Mouse (Mus musculus) megakaryocyte, adult 5-6 weeks (primary cell): ENCODE data around the gene Gm10799. TPM values are rescaled to one million over a fixed set of nuclear protein-coding genes. Genes with fewer than 3 reads are reported as not detected.
"Not testable (repeated sequence)": the region's sequence is repeated elsewhere in the genome, so short reads cannot be mapped to it uniquely, and the experiment has no call there.

Experiments used
- ATAC-seq: 2 replicates; pipeline ENCODE4 v1.8.0; 2016; ENCODE audit warnings: mild to moderate bottlenecking, inconsistent platforms; ENCODE audit not compliant: poor library complexity, severe bottlenecking
- total RNA-seq, 2 experiments: library from RNA; stranded (forward) in 1 of 2; stranded (reverse) in 1 of 2; fragments of 153-499, 151-499 nt in 1 of 2; fragments of 221-1000, 200-1000 nt in 1 of 2; gene quantifications; 2 replicates each; pipeline versions ENCODE4 v1.2.3 to v1.2.4; 2015 to 2017

Gm10799 gene
- total RNA-seq (2015) (not detected in 2 replicates), total RNA-seq (2017) (not detected in 2 replicates)

- not testable (repeated sequence) for ATAC-seq
Observed at GRCm38 (mm10) chr2:104068450-104068849, at the start of gene Gm10799. TSS of gene Gm10799 (minus strand) at chr2:104068550.

- ATAC-seq: not testable (repeated sequence)
Observed at GRCm38 (mm10) chr2:104117173-104117572, 48.8 kb upstream of the Gm10799 start.

GRCm38 (mm10) chr2:104114898-104115297 lies 46.5 kb upstream of the Gm10799 start:
- no peak for ATAC-seq

GRCm38 (mm10) chr2:104113563-104113962 lies 45.2 kb upstream of the Gm10799 start:
- not testable (repeated sequence) for ATAC-seq

- not testable (repeated sequence) for ATAC-seq
Observed at GRCm38 (mm10) chr2:104111170-104111797, 42.9 kb upstream of the Gm10799 start.

- ATAC-seq: no peak
Observed at GRCm38 (mm10) chr2:104110031-104110430, 41.7 kb upstream of the Gm10799 start.

- no peak for ATAC-seq
Observed at GRCm38 (mm10) chr2:104109528-104109927, 41.2 kb upstream of the Gm10799 start.

- not testable (repeated sequence) for ATAC-seq
Observed at GRCm38 (mm10) chr2:104109021-104109420, 40.7 kb upstream of the Gm10799 start.

- ATAC-seq: no peak
Observed at GRCm38 (mm10) chr2:104104800-104105199, 36.5 kb upstream of the Gm10799 start.

- ATAC-seq: no peak
Observed at GRCm38 (mm10) chr2:104099946-104100345, 31.6 kb upstream of the Gm10799 start.

- ATAC-seq: no peak
Observed at GRCm38 (mm10) chr2:104099231-104099585, 30.9 kb upstream of the Gm10799 start.

GRCm38 (mm10) chr2:104098529-104099230 lies 30.3 kb upstream of the Gm10799 start:
- ATAC-seq: peak; percentile 39

- not testable (repeated sequence) for ATAC-seq
Observed at GRCm38 (mm10) chr2:104097396-104097795, 29.0 kb upstream of the Gm10799 start.

- ATAC-seq: not testable (repeated sequence)
Observed at GRCm38 (mm10) chr2:104096796-104097195, 28.4 kb upstream of the Gm10799 start.

- no peak for ATAC-seq
Observed at GRCm38 (mm10) chr2:104096256-104096655, 27.9 kb upstream of the Gm10799 start.

GRCm38 (mm10) chr2:104095741-104096213 lies 27.4 kb upstream of the Gm10799 start, which contains the start of gene Cd59a:
TSS of gene Cd59a (plus strand) at chr2:104095801.
- ATAC-seq: peak; percentile 81

GRCm38 (mm10) chr2:104093305-104093704 lies 25.0 kb upstream of the Gm10799 start:
- ATAC-seq: no peak

- not testable (repeated sequence) for ATAC-seq
Observed at GRCm38 (mm10) chr2:104087562-104087961, 19.2 kb upstream of the Gm10799 start.

- ATAC-seq: not testable (repeated sequence)
Observed at GRCm38 (mm10) chr2:104084027-104084426, 15.7 kb upstream of the Gm10799 start.

GRCm38 (mm10) chr2:104082474-104082873 lies 14.1 kb upstream of the Gm10799 start:
- ATAC-seq: no peak

GRCm38 (mm10) chr2:104081436-104082050 lies 13.2 kb upstream of the Gm10799 start:
- not testable (repeated sequence) for ATAC-seq

- peak; percentile 43 for ATAC-seq
Observed at GRCm38 (mm10) chr2:104078285-104078684, 9.9 kb upstream of the Gm10799 start.
